Mouse (Mus musculus) heart, adult 2 months (tissue): ENCODE measurements at regions not wholly inside any gene's neighbourhood (a gene's known extent, or its start where the extent isn't known, plus 50 kb on each side); places are given as distances from the start of the nearest gene placed in this dataset.

ENCODE experiments used
- DNase-seq, 2 experiments: peaks; one replicate each; pipeline ENCODE4 v3.0.0; 2021
- H3K27ac ChIP-seq: fragments of 200-600 bp; 2 replicates; pipeline ENCODE4 v1.8.1; 2022
- H3K27me3 ChIP-seq: fragments of 200-500 bp; 2 replicates; pipeline ENCODE4 v1.6.1; 2012; ENCODE audit warnings: mild to moderate bottlenecking, low read length, inconsistent platforms, mixed read lengths; ENCODE audit not compliant: control insufficient read depth, insufficient read depth
- H3K36me3 ChIP-seq: fragments of 200-500 bp; 2 replicates; pipeline ENCODE4 v1.6.1; 2012; ENCODE audit warnings: low read length, inconsistent platforms; ENCODE audit not compliant: control insufficient read depth, insufficient read depth
- H3K4me1 ChIP-seq: fragments of 200-500 bp; 2 replicates; pipeline ENCODE4 v1.6.1; 2011; ENCODE audit warnings: low read length; ENCODE audit not compliant: control insufficient read depth, insufficient read depth
- H3K4me3 ChIP-seq: fragments of 200-600 bp; 2 replicates; pipeline ENCODE4 v1.8.1; 2022
- H3K79me2 ChIP-seq: fragments of 200-500 bp; replicated peaks from 2 replicates; pipeline ENCODE4 v1.6.1; 2012; ENCODE audit warnings: mild to moderate bottlenecking, inconsistent platforms, low read length, moderate library complexity, mixed read lengths; ENCODE audit not compliant: control insufficient read depth, insufficient read depth
- H3K9ac ChIP-seq: fragments of 200-500 bp; 2 replicates; pipeline ENCODE4 v1.6.1; 2012; ENCODE audit warnings: low read depth, mild to moderate bottlenecking, control low read depth, inconsistent platforms, low read length, mixed read lengths
- CTCF ChIP-seq: fragments of 200-600 bp; IDR thresholded peaks from 2 replicates; pipeline ENCODE4 v1.8.1; 2022; ENCODE audit warnings: antibody characterized with exemption, mild to moderate bottlenecking, moderate library complexity
- EP300 ChIP-seq: fragments of 200-500 bp; IDR thresholded peaks from 2 replicates; pipeline ENCODE4 v1.6.1; 2011; ENCODE audit warnings: low read depth, low read length, control low read depth; ENCODE audit not compliant: insufficient read depth
- POLR2A ChIP-seq: fragments of 200-500 bp; IDR thresholded peaks from 2 replicates; pipeline ENCODE4 v1.6.1; 2011; ENCODE audit warnings: mild to moderate bottlenecking, low read depth, low read length, control low read depth; ENCODE audit not compliant: insufficient read depth
- WGBS: fragments of 180-500 bp; shearing (Covaris S2); methylation state at CpG from one replicate; pipeline ENCODE4 v1.1.7; 2018; 5-methylcytosine and 5-hydroxymethylcytosine counted together
- intact Hi-C: fragments of 180-260 bp; cut with DNase I; formaldehyde crosslinking; loops from one replicate; pipeline ENCODE4 v1.15.1; 2025

DNA sequence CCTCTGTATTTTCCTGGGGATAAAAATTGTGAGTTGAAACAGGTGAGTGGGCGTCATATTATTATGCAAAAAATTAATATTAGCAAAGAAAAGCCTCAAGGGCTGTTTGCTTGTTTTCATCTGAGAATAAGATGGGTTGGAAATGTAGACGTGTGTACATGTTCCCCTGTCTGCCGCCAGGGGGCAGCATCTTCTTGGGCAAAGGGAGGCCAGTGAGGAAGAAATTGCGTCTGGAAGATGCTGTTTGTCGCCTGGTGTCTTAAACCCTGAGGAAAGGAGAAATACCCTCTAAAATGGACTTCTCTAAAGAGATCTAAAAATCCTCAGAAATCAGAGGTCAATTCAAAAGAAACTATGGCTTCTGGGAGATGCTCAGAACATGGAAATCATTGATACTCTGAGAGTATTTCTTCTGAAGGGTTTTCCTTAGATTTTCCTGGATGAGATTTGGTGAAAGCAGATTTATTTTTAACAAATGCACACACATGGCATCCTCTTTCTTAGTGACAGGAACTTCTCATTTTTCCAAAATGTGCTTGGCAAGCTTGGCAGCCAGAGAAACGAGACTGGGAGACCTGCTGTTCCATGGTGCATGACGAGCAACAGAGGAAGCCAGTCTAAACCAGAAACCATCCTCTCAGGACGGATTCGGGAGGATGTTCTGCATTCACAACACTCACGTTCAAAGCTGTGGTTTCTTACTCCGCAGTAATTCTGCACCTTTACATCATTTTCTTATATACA lies 222.8 kb upstream of the Btbd3 start:
- Histone ChIP-seq H3K27ac (peak overlapping the region; percentile 6; the same call in 1 of the 2 replicates), H3K36me3 (no peaks in the 10 kb centered on the region), H3K27me3 (no peaks in the 10 kb centered on the region), H3K4me3 (no peak overlapping the region), H3K4me1 (peaks cover 1% of the 10 kb centered on the region; the same call in 1 of the 2 replicates), H3K79me2 (no peaks in the 10 kb centered on the region), H3K9ac (no peak overlapping the region)
- intact Hi-C loops, result loop anchor here (2.0 to 5.0 kb wide), 2 partner anchors 247 to 679 kb away; no protein-coding TSS in a partner anchor
- 29% methylated on average over 11 of the region's 11 CpGs for WGBS
- TF ChIP-seq EP300 (peak; percentile 75; the same call in 1 of the 2 replicates), CTCF (peak; percentile 98), POLR2A (no peak)
- DNase-seq, result peak; percentile 64 to 82

DNA sequence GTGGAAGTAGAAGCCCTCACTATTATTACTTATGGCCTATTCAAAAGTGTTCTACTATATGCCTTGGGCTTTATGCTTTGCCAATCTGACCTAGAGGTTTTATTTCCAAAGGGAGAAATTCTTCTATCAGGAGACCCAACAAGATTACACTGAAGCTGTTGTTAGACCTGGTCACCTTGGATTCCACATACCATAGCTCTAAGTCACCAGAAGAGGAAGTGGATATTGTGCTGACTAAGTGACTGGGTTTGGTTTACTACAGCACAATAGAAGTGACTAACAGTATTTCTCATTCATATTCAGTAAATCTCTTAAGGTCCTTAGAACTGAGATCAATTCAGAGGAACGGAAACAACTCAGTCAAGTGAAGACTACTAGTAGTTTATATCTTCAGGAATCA lies 229.0 kb upstream of the Btbd3 start:
- TF ChIP-seq EP300, result no peak
- no peak for TF ChIP-seq CTCF
- no peak for TF ChIP-seq POLR2A
- intact Hi-C loops, result no loop called here
- no peak overlapping the region for H3K27ac ChIP-seq

DNA sequence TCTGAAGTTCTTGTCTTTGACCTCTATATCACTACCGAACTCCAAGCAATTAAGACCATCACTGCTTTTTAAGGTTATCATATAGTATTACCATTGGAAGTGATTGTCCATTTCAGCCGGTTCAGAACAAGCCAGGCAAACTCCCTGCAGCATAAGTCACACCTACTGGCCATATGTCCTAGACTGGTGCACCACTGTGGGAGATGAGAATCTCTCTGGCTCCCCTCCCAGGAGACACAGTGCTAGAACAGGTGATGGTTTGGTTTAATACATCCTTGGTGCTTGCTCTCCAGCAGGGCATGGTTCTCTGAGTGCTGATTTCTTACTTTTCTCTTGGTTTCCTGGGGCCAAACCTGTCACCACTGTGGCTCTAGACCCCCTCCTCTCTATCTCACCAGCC lies 232.8 kb upstream of the Btbd3 start:
- H3K4me1 ChIP-seq, result no peaks in the 10 kb centered on the region
- no peaks in the 10 kb centered on the region for H3K36me3 ChIP-seq
- H3K27ac ChIP-seq, result no peak overlapping the region
- H3K9ac ChIP-seq, result no peak overlapping the region
- DNase-seq, result no peak
- TF ChIP-seq POLR2A, result no peak
- TF ChIP-seq CTCF, result no peak
- TF ChIP-seq EP300, result no peak
- H3K4me3 ChIP-seq, result no peak overlapping the region
- H3K27me3 ChIP-seq, result no peaks in the 10 kb centered on the region
- intact Hi-C loops, result no loop called here
- no peaks in the 10 kb centered on the region for H3K79me2 ChIP-seq
- 86% methylated on average over 2 of the region's 2 CpGs for WGBS

More for the DNA sequence above, 229.0 kb upstream of the Btbd3 start:
- H3K27me3 ChIP-seq, result no peaks in the 10 kb centered on the region
- 87% methylated on average over 1 of the region's 1 CpGs for WGBS
- H3K9ac ChIP-seq, result no peak overlapping the region
- DNase-seq, result no peak
- H3K36me3 ChIP-seq, result no peaks in the 10 kb centered on the region
- H3K4me1 ChIP-seq, result no peaks in the 10 kb centered on the region
- H3K79me2 ChIP-seq, result no peaks in the 10 kb centered on the region
- H3K4me3 ChIP-seq, result no peak overlapping the region

DNA sequence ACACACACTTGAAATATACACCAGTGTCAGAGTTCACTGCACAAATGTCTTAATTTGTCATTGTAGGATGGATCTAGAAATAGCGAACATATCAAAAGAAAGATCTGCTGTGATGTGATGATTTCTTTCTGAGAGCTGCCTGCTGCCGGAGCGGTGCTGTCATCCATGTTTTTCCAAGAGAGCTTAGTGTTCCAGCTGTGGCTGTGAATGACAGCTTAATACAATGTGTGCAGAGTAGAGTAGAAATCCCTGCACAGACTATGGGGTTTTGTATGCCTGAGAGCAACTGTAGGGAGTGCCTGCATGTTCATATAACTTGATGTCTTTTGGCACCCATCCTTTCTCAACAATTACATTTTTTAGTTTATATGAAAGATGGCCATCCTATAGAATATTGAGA lies 274.6 kb upstream of the Btbd3 start:
- no peaks in the 10 kb centered on the region for H3K27me3 ChIP-seq
- WGBS, result 50% methylated on average over 3 of the region's 3 CpGs
- no peak for TF ChIP-seq POLR2A
- no peak for TF ChIP-seq CTCF
- TF ChIP-seq EP300, result no peak

DNA sequence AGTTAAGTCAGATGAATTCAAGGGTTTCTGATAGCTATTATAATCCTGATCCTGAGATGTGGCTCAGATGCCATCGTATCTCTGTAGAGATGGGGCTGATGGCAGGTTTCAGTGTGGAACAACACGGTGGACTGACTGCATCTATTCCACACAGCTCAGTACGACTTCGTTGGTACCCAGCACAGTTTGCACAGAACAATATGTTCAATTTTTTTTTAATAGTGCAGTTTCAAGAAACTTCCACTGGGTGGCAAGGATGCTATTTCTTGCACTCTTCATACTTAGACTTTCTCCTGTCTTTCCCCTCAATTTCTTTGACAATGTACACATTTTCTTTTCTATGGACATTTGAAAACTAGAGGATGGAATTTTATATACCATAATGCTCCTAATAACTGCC lies 278.6 kb upstream of the Btbd3 start:
- Histone ChIP-seq H3K27ac (no peak overlapping the region), H3K4me3 (no peak overlapping the region), H3K36me3 (no peaks in the 10 kb centered on the region), H3K27me3 (no peaks in the 10 kb centered on the region), H3K79me2 (no peaks in the 10 kb centered on the region), H3K9ac (no peak overlapping the region), H3K4me1 (no peaks in the 10 kb centered on the region)
- no peak for TF ChIP-seq EP300
- TF ChIP-seq CTCF, result peak; percentile 61
- WGBS, result 41% methylated on average over 4 of the region's 4 CpGs
- intact Hi-C loops, result no loop called here
- DNase-seq, result no peak

More for the DNA sequence above, 274.6 kb upstream of the Btbd3 start:
- DNase-seq, result no peak
- H3K9ac ChIP-seq, result no peak overlapping the region
- H3K4me3 ChIP-seq, result no peak overlapping the region
- H3K27ac ChIP-seq, result no peak overlapping the region
- no peaks in the 10 kb centered on the region for H3K4me1 ChIP-seq
- intact Hi-C loops, result no loop called here
- H3K79me2 ChIP-seq, result no peaks in the 10 kb centered on the region
- H3K36me3 ChIP-seq, result no peaks in the 10 kb centered on the region

DNA sequence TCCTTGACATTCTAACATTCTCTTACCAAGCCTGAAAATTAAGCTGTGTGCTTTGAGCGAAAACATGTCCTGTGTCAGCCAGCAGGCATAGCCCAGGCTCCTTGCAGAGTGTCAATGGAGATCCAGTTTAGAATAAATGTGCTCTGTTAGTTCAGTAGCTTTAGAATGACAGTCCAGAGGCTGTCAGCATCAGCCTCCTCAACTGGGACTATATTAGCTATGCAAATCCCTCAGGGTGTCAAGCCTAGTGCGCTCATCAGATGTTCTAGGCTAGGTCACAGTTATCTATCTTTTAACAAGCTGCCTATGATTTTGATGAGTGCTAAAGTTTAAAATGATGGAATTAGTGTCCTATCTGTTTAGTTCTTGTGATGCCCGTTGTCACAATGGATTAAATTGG lies 281.7 kb upstream of the Btbd3 start:
- DNase-seq, result no peak
- intact Hi-C loops, result no loop called here
- Histone ChIP-seq H3K36me3 (no peaks in the 10 kb centered on the region), H3K4me3 (no peak overlapping the region), H3K27me3 (no peaks in the 10 kb centered on the region), H3K79me2 (no peaks in the 10 kb centered on the region), H3K4me1 (no peaks in the 10 kb centered on the region), H3K27ac (no peak overlapping the region), H3K9ac (no peak overlapping the region)
- TF ChIP-seq CTCF (no peak), EP300 (no peak), POLR2A (no peak)
- 70% methylated on average over 3 of the region's 3 CpGs for WGBS
